Mouse (Mus musculus) liver, embryonic 14.5 days (tissue): ENCODE data around the gene Usp44. TPM values are rescaled to one million over a fixed set of nuclear protein-coding genes. Genes with fewer than 3 reads are reported as not detected.
A peak's percentile ranks its signal among the peaks of the same experiment; 100 is the strongest.

Experiments
- ATAC-seq: fragments of 200-750 bp; cut with Nextera tagmentation; 2 replicates; pipeline ENCODE4 v1.8.0; 2017; ENCODE audit warnings: moderate number of reproducible peaks, mild to moderate bottlenecking, moderate library complexity; ENCODE audit not compliant: insufficient read depth
- DNase-seq, 3 experiments: peaks; one replicate each; pipeline ENCODE4 v3.0.0-alpha.2; 2012 to 2013; ENCODE audit warnings: low read depth in 3 of 3, low spot score in 3 of 3
- H3K27ac ChIP-seq: fragments of 300-500 bp; sonication (generic); 2 replicates; pipeline ENCODE4 v1.5.1; 2014; ENCODE audit warnings: moderate library complexity, mild to moderate bottlenecking, control low read depth, inconsistent platforms
- H3K27me3 ChIP-seq: fragments of 300-500 bp; sonication (generic); 2 replicates; pipeline ENCODE4 v1.6.1; 2014; ENCODE audit warnings: mild to moderate bottlenecking, low read length, moderate library complexity; ENCODE audit not compliant: control insufficient read depth, insufficient read depth
- H3K36me3 ChIP-seq: fragments of 300-500 bp; sonication (generic); replicated peaks from 2 replicates; pipeline ENCODE4 v1.6.1; 2014; ENCODE audit warnings: low read depth; ENCODE audit not compliant: control insufficient read depth, insufficient read depth
- H3K4me1 ChIP-seq, 2 experiments: fragments of 200-500 bp in 1 of 2; fragments of 300-500 bp in 1 of 2; sonication (generic) in 1 of 2; replicated peaks; 2 replicates each; pipeline ENCODE4 v1.6.1; 2012 to 2014; ENCODE audit warnings: antibody characterized with exemption in 1 of 2, inconsistent platforms in 1 of 2, low read length in 1 of 2; ENCODE audit not compliant: control insufficient read depth in 2 of 2, insufficient read depth in 2 of 2
- H3K4me2 ChIP-seq: fragments of 300-500 bp; sonication (generic); 2 replicates; pipeline ENCODE4 v1.6.1; 2014; ENCODE audit warnings: low read depth, mild to moderate bottlenecking, control low read depth, moderate library complexity
- H3K4me3 ChIP-seq, 2 experiments: fragments of 200-500 bp in 1 of 2; fragments of 300-500 bp in 1 of 2; sonication (generic) in 1 of 2; 2 replicates each; pipeline ENCODE4 v1.5.1; 2012 to 2014; ENCODE audit warnings: low read depth in 2 of 2, low read length in 2 of 2, mild to moderate bottlenecking in 2 of 2, control low read depth in 1 of 2, inconsistent platforms in 1 of 2, moderate library complexity in 1 of 2; ENCODE audit not compliant: insufficient read depth in 1 of 2
- H3K9ac ChIP-seq: fragments of 300-500 bp; sonication (generic); replicated peaks from 2 replicates; pipeline ENCODE4 v1.6.1; 2014; ENCODE audit warnings: mild to moderate bottlenecking, control low read depth, moderate library complexity
- H3K9me3 ChIP-seq: fragments of 300-500 bp; sonication (generic); 2 replicates; pipeline ENCODE4 v1.6.1; 2016; ENCODE audit warnings: low read length, mixed read lengths; ENCODE audit not compliant: control insufficient read depth
- CTCF ChIP-seq: IDR thresholded peaks from 2 replicates; pipeline ENCODE4 v1.5.1; 2016; ENCODE audit warnings: antibody characterized with exemption, low read depth, control low read depth
- EP300 ChIP-seq: IDR thresholded peaks from 2 replicates; pipeline ENCODE4 v1.6.1; 2016; ENCODE audit warnings: antibody characterized with exemption, low read depth
- WGBS: fragments of 180-500 bp; shearing (Covaris S2); extraction: QIAGEN DNeasy Blood & Tissue Kit; methylation state at CpG from one replicate; pipeline ENCODE4 v1.1.7; 2014; ENCODE audit not compliant: insufficient replicate concordance; 5-methylcytosine and 5-hydroxymethylcytosine counted together
- polyA plus RNA-seq, 2 experiments: library from polyadenylated mRNA; depleted of rRNA in 1 of 2; stranded (reverse) in 1 of 2; unstranded in 1 of 2; fragments of >200 nt; fragmentation: Nextera tagmentation in 1 of 2; extraction: Ambion mirVana in 1 of 2; gene quantifications; 2 replicates each; pipeline versions ENCODE4 v1.2.1 to v1.2.3; 2012 to 2014

Gene Usp44
- polyA plus RNA-seq (2012; rRNA removed) (0.98 and 1.5 TPM in 2 replicates), polyA plus RNA-seq (2014; fragmentation: Nextera tagmentation; extraction: Ambion mirVana) (1.5 and 2.2 TPM in 2 replicates)

GRCm38 (mm10) chr10:93830931-93831729 lies at the start of gene Usp44:
Usp44 (plus strand) TSS chr10:93831555.
- no peak for DNase-seq
- WGBS: 19% methylated on average over 22 of the region's 22 CpGs
- Histone ChIP-seq H3K27ac (no peak within 1 kb of the TSS), H3K4me1 (peaks cover 15 to 27% of the 10 kb centered on the region in 2 experiments), H3K4me2 (peak within 1 kb of the TSS; percentile 91), H3K27me3 (peaks cover 46% of the 10 kb centered on the region), H3K36me3 (no peaks in the 10 kb centered on the region), H3K4me3 (peak within 1 kb of the TSS; percentile 33 to 50), H3K9ac (peak within 1 kb of the TSS; percentile 46), H3K9me3 (no peaks in the 10 kb centered on the region)
- TF ChIP-seq CTCF (no peak), EP300 (no peak)
- ATAC-seq: no peak

DNA sequence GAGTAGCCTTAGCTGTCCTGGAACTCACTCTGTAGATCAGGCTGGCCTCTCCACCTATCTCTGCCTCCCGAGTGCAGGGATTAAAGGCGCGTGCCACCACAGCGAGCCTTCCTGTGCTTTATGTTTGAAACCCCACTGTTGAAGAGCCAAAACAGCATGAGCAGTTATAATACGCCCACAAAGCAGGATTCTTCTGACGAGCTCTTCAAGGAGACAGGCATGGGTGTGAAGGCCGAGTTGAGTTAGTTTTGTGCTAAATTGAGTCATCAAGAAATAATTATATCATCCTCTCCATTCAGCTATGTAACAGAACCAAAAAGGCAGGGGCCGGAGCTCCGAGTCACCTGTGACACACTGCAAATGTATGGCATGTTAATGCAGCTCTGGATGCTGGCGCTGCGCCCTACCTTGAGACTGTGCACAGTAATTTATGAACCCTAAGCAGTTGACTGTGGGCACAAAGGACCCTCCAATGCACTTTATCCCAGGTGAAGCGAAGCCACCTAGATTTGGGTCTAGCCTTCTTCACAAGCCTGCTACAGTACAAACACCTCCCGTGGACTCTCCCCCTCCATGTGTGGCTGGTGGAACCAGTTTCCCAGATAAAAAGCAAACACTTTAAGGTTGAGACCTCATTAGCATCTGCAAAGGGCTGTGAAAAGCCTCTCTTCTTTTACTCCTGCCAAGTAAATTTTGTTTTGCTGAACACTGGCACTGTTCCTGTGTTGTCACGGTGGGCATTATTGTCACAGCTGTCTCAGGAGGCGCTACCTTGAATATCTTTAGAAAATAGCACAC lies 47.9 kb upstream of the Usp44 start:
- H3K4me2 ChIP-seq: no peak overlapping the region
- ATAC-seq (no peak), DNase-seq (no peak)
- no peak overlapping the region for H3K27ac ChIP-seq
- H3K9me3 ChIP-seq: no peaks in the 10 kb centered on the region
- no peak overlapping the region for H3K4me3 ChIP-seq
- no peak for TF ChIP-seq EP300
- no peak for TF ChIP-seq CTCF
- H3K4me1 ChIP-seq: no peaks in the 10 kb centered on the region
- H3K36me3 ChIP-seq: no peaks in the 10 kb centered on the region
- no peaks in the 10 kb centered on the region for H3K27me3 ChIP-seq
- WGBS: 67% methylated on average over 15 of the region's 15 CpGs
- H3K9ac ChIP-seq: no peak overlapping the region

- Histone ChIP-seq H3K9ac (no peak overlapping the region), H3K4me3 (no peak overlapping the region), H3K36me3 (no peaks in the 10 kb centered on the region), H3K4me1 (no peaks in the 10 kb centered on the region), H3K4me2 (no peak overlapping the region), H3K27ac (no peak overlapping the region), H3K9me3 (no peaks in the 10 kb centered on the region), H3K27me3 (no peaks in the 10 kb centered on the region)
- WGBS: 62% methylated on average over 8 of the region's 8 CpGs
- no peak for ATAC-seq
- TF ChIP-seq EP300: no peak
- TF ChIP-seq CTCF: no peak
- no peak for DNase-seq
Observed at GRCm38 (mm10) chr10:93799711-93800362, 31.5 kb upstream of the Usp44 start.

- DNase-seq: no peak
- Histone ChIP-seq H3K4me1 (no peaks in the 10 kb centered on the region), H3K4me3 (no peak overlapping the region), H3K27me3 (no peaks in the 10 kb centered on the region), H3K9ac (no peak overlapping the region), H3K4me2 (no peak overlapping the region), H3K36me3 (no peaks in the 10 kb centered on the region), H3K27ac (no peak overlapping the region), H3K9me3 (no peaks in the 10 kb centered on the region)
- TF ChIP-seq EP300 (no peak), CTCF (no peak)
- no peak for ATAC-seq
- WGBS: 50% methylated on average over 4 of the region's 4 CpGs
Observed at GRCm38 (mm10) chr10:93800363-93800722, 31.0 kb upstream of the Usp44 start.

- Histone ChIP-seq H3K4me1 (no peaks in the 10 kb centered on the region), H3K4me2 (no peak overlapping the region), H3K27ac (no peak overlapping the region), H3K36me3 (no peaks in the 10 kb centered on the region), H3K27me3 (no peaks in the 10 kb centered on the region), H3K9me3 (no peaks in the 10 kb centered on the region), H3K9ac (no peak overlapping the region), H3K4me3 (no peak overlapping the region)
- ATAC-seq (no peak), DNase-seq (no peak)
- WGBS: 63% methylated on average over 5 of the region's 5 CpGs
- no peak for TF ChIP-seq CTCF
- TF ChIP-seq EP300: no peak
Observed at GRCm38 (mm10) chr10:93800895-93801294, 30.5 kb upstream of the Usp44 start.
